Mouse (Mus musculus) thymus, adult 2 months (tissue): ENCODE measurements around the gene Dgkg. TPM values are rescaled to one million over a fixed set of nuclear protein-coding genes. Genes with fewer than 3 reads are reported as not detected.

Source experiments
- DNase-seq: peaks from one replicate; pipeline ENCODE4 v3.0.0; 2021
- H3K27ac ChIP-seq: fragments of 200-500 bp; 2 replicates; pipeline ENCODE4 v1.5.1; 2012; ENCODE audit warnings: low read length, control low read depth; ENCODE audit not compliant: control insufficient read depth, insufficient read depth
- H3K27me3 ChIP-seq: fragments of 200-500 bp; 2 replicates; pipeline ENCODE4 v1.6.1; 2012; ENCODE audit warnings: mild to moderate bottlenecking, low read length, moderate library complexity, mixed read lengths; ENCODE audit not compliant: control insufficient read depth, insufficient read depth
- H3K36me3 ChIP-seq: fragments of 200-500 bp; 2 replicates; pipeline ENCODE4 v1.6.1; 2012; ENCODE audit warnings: mild to moderate bottlenecking, low read length, moderate library complexity; ENCODE audit not compliant: control insufficient read depth, insufficient read depth
- H3K4me1 ChIP-seq: fragments of 200-500 bp; replicated peaks from 2 replicates; pipeline ENCODE4 v1.6.1; 2012; ENCODE audit warnings: low read length; ENCODE audit not compliant: control insufficient read depth, insufficient read depth
- H3K4me3 ChIP-seq: fragments of 200-500 bp; 2 replicates; pipeline ENCODE4 v1.5.1; 2012; ENCODE audit warnings: mild to moderate bottlenecking, low read length, control low read depth, moderate library complexity; ENCODE audit not compliant: control insufficient read depth, insufficient read depth
- CTCF ChIP-seq: fragments of 200-500 bp; IDR thresholded peaks from 2 replicates; pipeline ENCODE4 v1.5.1; 2012; ENCODE audit warnings: mild to moderate bottlenecking, control low read depth, low read length, moderate library complexity, borderline replicate concordance; ENCODE audit not compliant: control insufficient read depth, poor library complexity, insufficient read depth; ENCODE audit errors: extremely low read depth
- POLR2A ChIP-seq: fragments of 200-500 bp; IDR thresholded peaks from 2 replicates; pipeline ENCODE4 v1.6.1; 2012; ENCODE audit warnings: mild to moderate bottlenecking, low read length, control low read depth, moderate library complexity; ENCODE audit not compliant: control insufficient read depth, poor library complexity, insufficient read depth; ENCODE audit errors: extremely low read depth
- WGBS: fragments of 180-500 bp; shearing (Covaris S2); methylation state at CpG from one replicate; pipeline ENCODE4 v1.1.7; 2018; 5-methylcytosine and 5-hydroxymethylcytosine counted together
- polyA plus RNA-seq: library from polyadenylated mRNA; depleted of rRNA; stranded (reverse); fragments of >200 nt; gene quantifications from 2 replicates; pipeline ENCODE4 v1.2.3, GENCODE M21; 2012; rRNA removed

Gene Dgkg
- polyA plus RNA-seq, 1 experiment: 8.1 TPM

- no peaks in the 10 kb centered on the region for H3K27me3 ChIP-seq
- DNase-seq: peak; percentile 31
- H3K4me1 ChIP-seq: peaks cover 7% of the 10 kb centered on the region
- no peak overlapping the region for H3K27ac ChIP-seq
- no peaks in the 10 kb centered on the region for H3K36me3 ChIP-seq
- TF ChIP-seq POLR2A: no peak
- 0 out of 2 replicates have a peak, but pooled peaks have one; percentile 16 for TF ChIP-seq CTCF
- H3K4me3 ChIP-seq: no peak overlapping the region
- 35% methylated on average over 9 of the region's 9 CpGs for WGBS
Measured at GRCm38 (mm10) chr16:22428853-22429341, 228.1 kb downstream of the Dgkg start.

GRCm38 (mm10) chr16:22426866-22427265, 230.2 kb downstream of the Dgkg start:
- no peak for TF ChIP-seq POLR2A
- no peak for TF ChIP-seq CTCF
- DNase-seq: no peak
- Histone ChIP-seq H3K4me3 (no peak overlapping the region), H3K4me1 (peaks cover 4% of the 10 kb centered on the region), H3K27me3 (no peaks in the 10 kb centered on the region), H3K27ac (no peak overlapping the region), H3K36me3 (no peaks in the 10 kb centered on the region)
- WGBS: 95% methylated on average over 7 of the region's 7 CpGs

DNA sequence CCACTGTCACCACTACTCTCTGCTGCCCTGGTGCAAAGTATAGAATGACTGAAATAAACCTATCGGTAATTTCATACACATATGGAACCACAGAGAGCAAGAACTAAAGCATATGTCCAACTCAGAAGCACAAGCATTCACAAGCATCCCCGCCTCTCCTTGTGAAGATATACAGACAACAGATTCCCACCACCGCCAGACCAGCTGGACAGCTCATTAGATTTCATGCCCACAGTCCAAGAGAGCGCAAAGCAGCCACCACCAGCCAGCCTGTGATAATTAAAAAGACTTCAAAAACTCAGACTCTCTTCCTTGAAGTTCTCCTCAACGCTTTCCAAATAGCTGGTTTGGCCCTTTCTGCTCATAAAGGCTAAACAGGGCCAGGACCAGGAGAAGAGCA, 234.8 kb downstream of the Dgkg start:
- TF ChIP-seq CTCF: no peak
- TF ChIP-seq POLR2A: no peak
- 96% methylated on average over 5 of the region's 5 CpGs for WGBS
- Histone ChIP-seq H3K4me1 (no peaks in the 10 kb centered on the region), H3K27me3 (no peaks in the 10 kb centered on the region), H3K4me3 (no peak overlapping the region), H3K27ac (no peak overlapping the region), H3K36me3 (no peaks in the 10 kb centered on the region)
- no peak for DNase-seq

Other genes with a start within 250 kb of the Dgkg start
- gene Etv5, start 217.5 kb downstream of the Dgkg start, polyA plus RNA-seq: 7.3 and 8.6 TPM in 2 replicates
- 0.20 TPM in 1 of 2 replicates, not detected in the other for gene Crygs, start 154.4 kb upstream of the Dgkg start, polyA plus RNA-seq
- gene Tbccd1, start 200.4 kb upstream of the Dgkg start, polyA plus RNA-seq: 14.5 and 14.7 TPM in 2 replicates
- 16.0 and 18.5 TPM in 2 replicates for gene Dnajb11, start 200.6 kb upstream of the Dgkg start, polyA plus RNA-seq
- gene Ahsg, start 234.1 kb upstream of the Dgkg start, polyA plus RNA-seq: 1.8 and 30.1 TPM in 2 replicates